Mouse (Mus musculus) ES-CJ7 (cell line): ENCODE measurements around the gene Mreg.

Experiments
- DNase-seq: peaks from one replicate; pipeline ENCODE4 v3.0.0; 2011; ENCODE audit warnings: low read depth, low spot score

The Mreg gene

DNA sequence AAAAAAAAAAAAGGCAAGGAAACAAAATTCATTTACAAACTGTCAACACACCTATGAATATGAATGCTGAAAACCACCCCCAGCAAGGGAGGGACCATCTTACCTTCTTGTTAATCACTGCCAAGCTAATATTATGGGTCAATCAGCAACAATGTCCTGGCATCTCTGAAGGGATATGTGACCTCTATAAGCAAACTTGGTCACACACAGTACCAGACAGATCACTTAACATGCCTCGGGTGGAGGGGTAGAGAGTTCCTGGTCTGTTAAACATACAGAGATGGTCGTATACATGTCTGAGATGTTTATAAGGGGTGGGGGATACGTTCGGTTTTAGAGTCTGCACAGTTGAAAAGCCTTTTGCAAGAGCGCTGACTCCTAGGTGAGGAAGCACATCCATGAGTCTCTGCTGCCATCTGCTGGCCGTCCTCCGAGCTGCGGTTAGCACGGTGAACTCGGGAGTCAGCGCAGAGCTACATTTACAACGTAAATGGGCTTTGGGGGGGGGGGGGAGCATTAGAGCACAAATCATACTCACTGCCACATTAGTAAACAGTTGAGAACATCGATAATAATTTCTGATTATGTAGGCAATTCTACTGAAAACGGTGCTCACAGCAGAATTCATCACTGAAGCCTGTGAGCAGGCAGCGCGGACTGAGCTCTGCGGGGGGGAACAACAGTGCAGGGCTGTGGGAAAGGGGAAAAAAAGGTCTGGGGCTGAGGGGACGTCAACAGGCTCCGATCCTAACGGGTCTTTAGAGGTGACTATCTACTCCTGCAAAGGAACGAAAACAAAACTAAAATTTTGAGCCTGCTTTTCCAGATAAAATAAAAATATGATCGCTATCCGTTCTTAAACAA, 88.4 kb downstream of the Mreg start:
- DNase-seq, result peak; percentile 90

DNA sequence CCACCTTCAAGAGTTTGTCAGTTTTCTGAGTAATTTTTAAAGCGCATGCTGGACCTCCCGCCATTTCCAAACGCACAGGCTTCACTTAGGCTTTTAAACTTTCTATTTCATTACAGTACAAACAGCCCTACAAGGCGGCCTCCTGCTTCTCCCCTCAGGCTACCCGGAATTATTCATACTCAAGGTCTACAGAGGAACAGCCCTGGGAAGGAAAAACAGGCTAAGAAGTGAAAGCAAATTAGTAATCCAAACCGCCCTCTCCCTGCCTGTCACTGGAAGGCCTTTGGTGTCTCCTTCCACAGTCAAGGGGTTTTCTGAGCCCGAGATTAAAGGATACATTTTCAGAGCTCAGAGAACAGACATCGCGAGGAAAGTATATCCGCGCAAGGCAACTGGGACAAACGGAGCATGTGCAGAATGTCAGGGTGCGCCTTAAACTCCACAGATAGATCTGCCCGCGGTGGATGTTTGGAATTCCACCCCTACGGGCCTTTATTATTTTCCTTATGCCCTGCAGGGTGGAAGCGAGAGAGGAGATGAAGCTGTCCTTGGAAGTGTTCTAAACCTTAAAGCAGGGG, 90.4 kb downstream of the Mreg start:
- peak; percentile 71 for DNase-seq

DNA sequence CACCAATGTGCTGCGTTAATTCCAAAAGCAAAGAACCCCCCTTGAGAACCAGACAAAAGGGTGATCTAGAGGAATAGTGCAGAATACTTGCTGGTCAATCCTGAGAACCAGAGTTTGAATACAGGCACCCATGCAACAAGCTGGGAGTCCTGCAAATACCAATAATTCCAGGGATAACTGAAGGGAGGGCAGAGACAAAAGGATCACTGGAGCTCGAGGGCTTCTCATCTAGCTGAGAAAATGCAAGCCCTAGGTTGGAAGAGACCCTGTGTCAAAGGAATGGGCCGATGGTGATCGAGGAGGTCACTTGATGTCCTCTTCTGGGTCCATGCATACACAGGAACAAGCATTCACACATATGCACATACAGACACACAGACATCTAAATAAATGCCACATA, 92.1 kb downstream of the Mreg start:
- DNase-seq, result no peak

DNA sequence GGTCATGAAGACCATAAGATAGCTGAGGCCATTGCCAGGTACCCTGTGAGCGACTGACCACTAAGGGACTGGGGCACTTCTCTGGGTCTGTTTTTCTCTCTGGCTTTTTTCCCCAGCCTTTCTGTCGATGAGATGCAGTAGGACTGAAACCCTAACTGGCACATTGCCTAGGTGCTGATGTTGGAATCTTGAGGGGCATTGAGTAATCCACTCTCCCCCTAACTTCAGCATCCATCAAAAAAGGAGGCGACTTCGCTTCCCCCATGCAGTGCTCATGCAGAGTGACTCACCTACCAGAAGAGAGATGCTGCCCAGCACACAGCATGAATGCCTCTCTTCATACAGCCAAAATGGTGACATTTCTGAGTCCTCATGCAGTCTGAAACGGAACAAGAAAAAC, 97.9 kb downstream of the Mreg start:
- DNase-seq, result no peak
